33 mouse cellular contexts compared by ENCODE assay signal in the genomic region with DNA sequence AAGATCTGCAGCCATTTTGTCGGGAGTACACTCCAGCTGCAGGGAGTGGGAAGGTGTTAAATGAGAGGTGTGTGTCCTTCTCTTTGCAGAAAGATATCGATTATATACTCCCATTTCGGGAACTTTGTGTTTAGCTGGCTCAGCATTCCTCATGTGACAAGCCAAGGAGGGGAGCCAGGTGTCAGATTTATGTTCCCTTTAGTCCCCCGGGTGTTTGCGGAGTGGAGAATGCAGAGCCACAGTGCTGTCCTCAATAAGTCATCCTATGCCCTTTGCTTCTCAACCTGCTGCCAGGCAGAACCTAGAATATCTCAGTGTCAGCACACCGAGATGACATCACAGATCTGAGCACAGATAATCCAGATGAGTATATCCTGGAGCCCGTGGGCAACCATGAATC. TPM values are rescaled to one million over a fixed set of nuclear protein-coding genes. Genes with fewer than 3 reads are reported as not detected.
"Had no signal": no experiment of that assay in that cellular context is flagged by ENCODE, and none has a peak within 500 bp of the region (broad histone marks: within the 10 kb centered on the region; RNA-seq: fewer than 3 reads in every experiment).

No protein-coding gene starts in this region.

- H3K4me2 ChIP-seq: heart, embryonic 13.5 days; heart, embryonic 15.5 days; hindbrain, embryonic 13.5 days; hindbrain, embryonic 15.5 days; kidney, embryonic 15.5 days; limb, embryonic 12.5 days; liver, embryonic 11.5 days; liver, embryonic 13.5 days had no signal

- H3K27ac ChIP-seq: heart, embryonic 10.5 days; heart, embryonic 13.5 days; heart, embryonic 15.5 days; hindbrain, embryonic 13.5 days; hindbrain, embryonic 15.5 days; hindbrain, postnatal 0 days; kidney, embryonic 15.5 days; kidney, postnatal 0 days; limb, embryonic 10.5 days; limb, embryonic 12.5 days; liver, embryonic 13.5 days had no signal

- H3K36me3 ChIP-seq: heart, embryonic 10.5 days; heart, embryonic 13.5 days; heart, embryonic 15.5 days; hindbrain, embryonic 13.5 days; hindbrain, embryonic 15.5 days; kidney, embryonic 15.5 days; limb, embryonic 10.5 days; limb, embryonic 12.5 days; liver, embryonic 13.5 days had no signal

- DNase-seq: gastrocnemius, postnatal 14 days; gastrocnemius, postnatal 36 days; heart, adult 18-20 months; heart, postnatal 14 days; heart, postnatal 36 days; kidney, adult 11 months; kidney, adult 2 months; kidney, adult 9 months; kidney, postnatal 14 days; kidney, postnatal 36 days; layer of hippocampus, adult 9-11 months; layer of hippocampus, postnatal 36 days; liver; liver, embryonic 13.5 days had no signal

- H3K9me3 ChIP-seq: heart, embryonic 10.5 days; heart, embryonic 13.5 days; heart, embryonic 15.5 days; hindbrain, embryonic 13.5 days; hindbrain, embryonic 15.5 days; kidney, embryonic 15.5 days; limb, embryonic 10.5 days; limb, embryonic 12.5 days; liver, embryonic 13.5 days had no signal

- H3K27me3 ChIP-seq: heart, embryonic 15.5 days; hindbrain, embryonic 13.5 days; hindbrain, embryonic 15.5 days; kidney, embryonic 15.5 days; limb, embryonic 12.5 days; liver, embryonic 13.5 days had no signal

- ATAC-seq: hindbrain, postnatal 0 days; intestine, embryonic 16.5 days had no signal

- H3K4me1 ChIP-seq: heart, embryonic 10.5 days; heart, embryonic 15.5 days; hindbrain, embryonic 13.5 days; hindbrain, embryonic 15.5 days; kidney, embryonic 15.5 days; limb, embryonic 10.5 days; limb, embryonic 12.5 days; liver, embryonic 13.5 days had no signal

- H3K9ac ChIP-seq: heart, embryonic 13.5 days; heart, embryonic 15.5 days; hindbrain, embryonic 13.5 days; hindbrain, embryonic 15.5 days; kidney, embryonic 15.5 days; limb, embryonic 12.5 days; liver, embryonic 13.5 days had no signal

- H3K4me3 ChIP-seq: heart, embryonic 10.5 days; heart, embryonic 13.5 days; heart, embryonic 15.5 days; hindbrain, embryonic 13.5 days; hindbrain, embryonic 15.5 days; kidney, embryonic 15.5 days; limb, embryonic 10.5 days; limb, embryonic 12.5 days; liver, embryonic 13.5 days had no signal

RNA-seq across cellular contexts. Expression of a gene that starts 10.1 kb away (rescaled TPM):
- total RNA-seq: gastrocnemius, adult 18-20 months; gastrocnemius, adult 8-10 months; gastrocnemius, postnatal 14 days; gastrocnemius, postnatal 36 days; heart, adult 18-20 months; heart, adult 8-10 months; heart, postnatal 14 days; heart, postnatal 36 days; hematopoietic stem cell, adult 5-6 weeks had no signal
- polyA plus RNA-seq: heart, embryonic 10.5 days; heart, embryonic 15.5 days; heart, postnatal 0 days; hindbrain, embryonic 11.5 days; hindbrain, embryonic 13.5 days; intestine, embryonic 16.5 days; kidney, adult 2 months; kidney, embryonic 15.5 days; kidney, postnatal 0 days; limb, embryonic 10.5 days; limb, embryonic 12.5 days; limb, embryonic 14.5 days; liver, embryonic 11.5 days; liver, embryonic 13.5 days had no signal
